Mouse (Mus musculus): Measurements from ENCODE around the gene Gm10354. TPM values are rescaled to one million over a fixed set of nuclear protein-coding genes. Genes with fewer than 3 reads are reported as not detected.
"Not testable (repeated sequence)": the region's sequence is repeated elsewhere in the genome, so short reads cannot be mapped to it uniquely, and the experiment has no call there.

Gm10354 gene
- polyA plus RNA-seq, 1 experiment from 2014 or later = not detected

DNA sequence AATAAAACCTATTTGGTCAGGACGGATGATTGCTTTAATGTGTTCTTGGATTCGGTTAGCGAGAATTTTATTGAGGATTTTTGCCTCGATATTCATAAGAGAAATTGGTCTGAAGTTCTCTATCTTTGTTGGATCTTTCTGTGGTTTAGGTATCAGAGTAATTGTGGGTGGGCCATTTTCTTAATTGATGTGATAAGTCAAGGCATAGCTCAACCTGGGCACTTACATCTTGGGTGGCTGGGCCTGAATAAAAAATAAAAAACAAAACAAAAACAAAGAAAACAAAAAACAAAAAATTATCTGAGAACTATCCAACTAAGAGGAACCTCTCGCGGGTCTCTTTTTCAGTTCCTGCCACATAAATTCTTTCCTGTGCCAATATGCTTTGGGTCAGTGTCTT lies 15.4 kb upstream of the Gm10354 start:
- H3K27me3 ChIP-seq (replicated peaks); H3K27ac ChIP-seq (replicated peaks); H3K4me1 ChIP-seq; H3K4me2 ChIP-seq; H3K4me3 ChIP-seq (replicated peaks); H3K9ac ChIP-seq (replicated peaks); H3K36me3 ChIP-seq: not testable (repeated sequence)
- WGBS = 92% methylated on average over 6 of the region's 6 CpGs
- peaks cover 28% of the 10 kb centered on the region for H3K9me3 ChIP-seq (replicated peaks)
- ATAC-seq (ENCODE audit: low FRiP score) = peak; percentile 59; the same call in 1 of the 2 replicates

- 79% methylated on average over 8 of the region's 8 CpGs for WGBS
- peak; percentile 45; the same call in 1 of the 2 replicates for ATAC-seq (ENCODE audit: low FRiP score)
These were observed 11.8 kb upstream of the Gm10354 start for GRCm38 (mm10) chr5:14990375-14991158.

DNA sequence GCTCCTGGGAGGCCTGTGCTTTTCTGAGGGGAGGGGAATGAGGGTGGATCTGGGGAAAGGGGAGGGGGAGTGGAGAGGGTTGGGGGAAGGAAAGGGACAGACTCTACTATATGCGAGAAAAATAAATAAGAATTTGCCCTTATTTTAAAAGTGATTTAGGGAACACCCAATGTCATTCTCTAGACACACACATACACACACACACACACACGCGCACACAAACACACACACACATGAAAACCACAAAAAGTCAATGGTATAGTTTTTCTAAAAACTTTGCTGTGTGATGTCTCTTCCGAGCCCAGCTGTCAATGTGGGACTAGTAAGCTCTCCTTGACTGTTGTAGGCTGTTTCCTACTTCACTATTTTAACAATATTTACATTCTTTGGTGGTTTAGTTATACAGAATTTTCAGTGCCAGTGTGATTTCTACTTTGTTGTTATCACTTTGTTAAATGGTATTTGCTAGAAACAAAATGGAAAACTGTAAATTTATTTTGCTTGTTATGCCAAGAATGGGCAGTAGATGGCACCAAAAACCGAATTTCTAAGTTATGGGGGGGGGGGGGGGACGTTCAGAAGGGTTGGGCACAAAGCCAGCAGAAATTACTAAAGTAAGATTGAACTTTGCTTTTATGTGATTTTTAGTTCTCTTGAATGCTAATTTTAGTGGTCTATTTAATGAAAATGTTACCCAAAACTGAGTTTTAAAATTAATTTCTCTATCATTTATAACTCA lies 8.1 kb upstream of the Gm10354 start:
- not testable (repeated sequence) for H3K4me1 ChIP-seq; ATAC-seq (ENCODE audit: low FRiP score); H3K27ac ChIP-seq (replicated peaks); H3K4me3 ChIP-seq (replicated peaks); H3K4me2 ChIP-seq; H3K36me3 ChIP-seq; H3K9ac ChIP-seq (replicated peaks); H3K27me3 ChIP-seq (replicated peaks)
- peaks cover 21% of the 10 kb centered on the region for H3K9me3 ChIP-seq (replicated peaks)
- 46% methylated on average over 6 of the region's 6 CpGs for WGBS

More at GRCm38 (mm10) chr5:14990375-14991158, 11.8 kb upstream of the Gm10354 start:
- H3K36me3 ChIP-seq; H3K4me1 ChIP-seq; H3K27me3 ChIP-seq (replicated peaks); H3K4me3 ChIP-seq (replicated peaks); H3K4me2 ChIP-seq; H3K9ac ChIP-seq (replicated peaks); H3K27ac ChIP-seq (replicated peaks): not testable (repeated sequence)
- H3K9me3 ChIP-seq (replicated peaks) = peaks cover 22% of the 10 kb centered on the region

GRCm38 (mm10) chr5:14977368-14977767 lies 1.4 kb downstream of the Gm10354 start:
- peaks cover 28% of the 10 kb centered on the region for H3K9me3 ChIP-seq (replicated peaks)
- not testable (repeated sequence) for H3K27me3 ChIP-seq (replicated peaks); H3K36me3 ChIP-seq; H3K4me2 ChIP-seq; ATAC-seq (ENCODE audit: low FRiP score); H3K4me3 ChIP-seq (replicated peaks); H3K9ac ChIP-seq (replicated peaks); H3K4me1 ChIP-seq; H3K27ac ChIP-seq (replicated peaks)
- 74% methylated on average over 4 of the region's 4 CpGs for WGBS

DNA sequence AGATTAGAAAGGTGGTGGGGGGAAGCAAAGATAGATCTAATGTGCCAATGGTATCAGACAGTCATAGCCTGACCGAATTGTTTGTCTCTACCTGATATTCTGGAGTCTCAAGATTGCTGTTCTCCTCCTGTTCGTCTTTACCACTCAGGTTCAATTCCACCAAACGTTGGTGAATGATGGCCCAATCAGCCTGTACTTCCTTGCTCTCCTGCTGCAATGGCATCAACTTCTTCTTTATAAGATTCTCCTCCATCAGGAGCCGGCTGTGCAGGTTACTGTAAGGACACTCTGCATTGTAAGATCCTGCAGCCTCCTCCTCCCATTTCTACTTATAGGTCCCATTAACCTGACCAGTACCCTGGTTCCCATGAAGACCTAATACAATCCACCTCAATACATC lies 3.4 kb downstream of the Gm10354 start:
- not testable (repeated sequence) for H3K9ac ChIP-seq (replicated peaks); H3K4me3 ChIP-seq (replicated peaks); H3K4me2 ChIP-seq; H3K27me3 ChIP-seq (replicated peaks); H3K4me1 ChIP-seq; ATAC-seq (ENCODE audit: low FRiP score); H3K36me3 ChIP-seq; H3K27ac ChIP-seq (replicated peaks)
- peaks cover 32% of the 10 kb centered on the region for H3K9me3 ChIP-seq (replicated peaks)
- 77% methylated on average over 4 of the region's 4 CpGs for WGBS

DNA sequence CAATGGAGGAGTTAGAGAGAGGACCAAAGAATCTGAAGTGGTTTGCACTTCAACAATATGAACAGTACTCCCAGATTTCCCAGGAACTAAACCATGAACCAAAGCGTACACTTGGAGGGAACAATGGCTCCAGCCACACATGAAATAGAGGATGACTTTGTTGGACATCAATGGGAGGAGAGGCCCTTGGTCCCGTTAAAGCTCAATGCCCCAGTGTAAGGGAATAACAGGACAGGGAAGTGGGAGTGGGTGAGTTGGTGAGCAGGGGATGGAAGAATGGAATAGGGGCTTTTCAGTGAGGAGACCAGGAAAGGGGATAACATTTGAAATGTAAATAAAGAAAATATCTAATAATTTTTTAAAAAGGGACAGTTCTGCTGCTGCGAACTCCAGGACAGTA lies 5.9 kb downstream of the Gm10354 start:
- ATAC-seq (ENCODE audit: low FRiP score); H3K27me3 ChIP-seq (replicated peaks); H3K4me2 ChIP-seq; H3K9ac ChIP-seq (replicated peaks); H3K4me3 ChIP-seq (replicated peaks); H3K27ac ChIP-seq (replicated peaks); H3K4me1 ChIP-seq; H3K36me3 ChIP-seq: not testable (repeated sequence)
- WGBS = 81% methylated on average over 3 of the region's 3 CpGs
- H3K9me3 ChIP-seq (replicated peaks) = peaks cover 19% of the 10 kb centered on the region

DNA sequence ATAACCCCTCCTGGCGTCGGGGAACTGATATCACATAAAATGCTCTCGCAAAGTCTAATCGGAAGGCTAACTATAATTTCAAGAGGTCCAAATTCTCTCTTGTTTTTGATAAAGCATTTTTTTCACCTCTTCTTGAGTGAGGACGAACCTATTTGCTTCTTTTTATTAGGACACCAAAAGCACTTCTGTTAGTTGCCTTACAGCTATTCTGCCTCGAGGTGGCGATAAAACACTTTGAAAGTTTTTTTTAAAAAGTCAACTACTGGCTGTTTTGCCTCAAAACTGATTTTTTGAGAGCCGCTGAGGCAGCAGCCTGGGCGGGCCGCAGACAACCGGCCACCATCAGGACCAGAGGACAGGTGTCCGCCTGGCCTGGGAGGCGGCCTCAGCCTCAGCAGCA lies 14.9 kb downstream of the Gm10354 start:
- H3K27ac ChIP-seq (replicated peaks); H3K9ac ChIP-seq (replicated peaks); H3K4me2 ChIP-seq; H3K4me3 ChIP-seq (replicated peaks); H3K36me3 ChIP-seq; ATAC-seq (ENCODE audit: low FRiP score); H3K27me3 ChIP-seq (replicated peaks); H3K4me1 ChIP-seq: not testable (repeated sequence)
- H3K9me3 ChIP-seq (replicated peaks) = peaks cover 21% of the 10 kb centered on the region
- 81% methylated on average over 13 of the region's 13 CpGs for WGBS

DNA sequence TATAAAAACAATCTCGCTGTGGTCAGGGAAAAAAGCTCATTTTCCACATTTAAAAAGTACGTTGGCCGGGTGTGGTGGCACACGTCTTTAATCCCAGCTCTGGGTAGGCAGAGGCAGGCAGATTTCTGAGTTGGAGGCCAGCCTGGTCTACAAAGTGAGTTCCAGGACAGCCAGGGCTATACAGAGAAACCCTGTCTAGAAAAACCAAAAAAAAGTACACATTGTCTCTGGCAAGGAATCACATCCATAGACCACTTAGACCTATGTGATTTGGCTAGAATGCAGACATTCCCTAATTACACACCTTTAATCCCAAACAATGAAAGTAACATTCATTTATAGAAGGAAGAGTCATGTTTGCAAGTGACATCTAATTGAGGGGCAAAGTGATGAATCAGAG lies 17.2 kb downstream of the Gm10354 start:
- not testable (repeated sequence) for H3K27me3 ChIP-seq (replicated peaks); ATAC-seq (ENCODE audit: low FRiP score); H3K27ac ChIP-seq (replicated peaks); H3K36me3 ChIP-seq; H3K4me3 ChIP-seq (replicated peaks); H3K4me1 ChIP-seq; H3K9ac ChIP-seq (replicated peaks); H3K4me2 ChIP-seq
- 81% methylated on average over 4 of the region's 4 CpGs for WGBS
- peaks cover 25% of the 10 kb centered on the region for H3K9me3 ChIP-seq (replicated peaks)

DNA sequence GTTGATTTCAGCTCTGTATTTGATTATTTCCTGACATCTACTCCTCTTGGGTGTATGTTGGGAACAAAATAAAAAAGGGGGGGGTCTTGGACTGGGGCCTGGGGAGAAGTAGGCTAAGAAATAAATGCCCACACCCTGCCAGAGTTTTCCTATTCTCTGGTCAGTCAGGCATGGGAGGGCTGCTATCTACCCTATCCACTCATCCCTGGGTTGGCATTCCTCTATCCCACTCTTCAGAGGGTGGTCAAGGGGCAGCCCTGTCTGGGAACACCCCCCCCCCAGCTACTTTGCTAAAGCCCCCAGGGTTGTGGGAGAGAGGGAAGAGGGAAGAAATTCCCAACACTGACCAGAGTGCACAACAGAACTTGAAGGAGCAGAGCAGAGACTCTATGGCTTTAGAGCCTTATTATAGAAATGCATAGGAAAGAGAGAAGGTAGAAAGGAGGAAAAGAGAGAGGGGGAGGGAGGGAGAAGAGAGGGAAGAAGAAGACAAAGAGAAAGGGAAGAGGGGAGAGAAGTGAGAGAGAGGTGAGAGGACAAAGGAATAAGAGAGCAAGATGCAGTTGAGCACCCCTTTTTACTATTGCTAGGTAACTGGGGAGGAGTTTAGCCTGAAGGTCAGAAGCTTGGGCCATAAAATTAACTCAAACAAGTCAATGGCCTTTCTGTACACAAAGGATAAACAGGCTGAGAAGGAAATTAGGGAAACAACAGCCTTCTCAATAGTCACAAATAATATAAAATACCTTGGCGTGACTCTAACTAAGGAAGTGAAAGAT lies 22.6 kb downstream of the Gm10354 start:
- H3K4me1 ChIP-seq; H3K4me2 ChIP-seq; H3K4me3 ChIP-seq (replicated peaks); H3K27ac ChIP-seq (replicated peaks); ATAC-seq (ENCODE audit: low FRiP score); H3K36me3 ChIP-seq; H3K9ac ChIP-seq (replicated peaks); H3K27me3 ChIP-seq (replicated peaks): not testable (repeated sequence)
- 97% methylated on average over 1 of the region's 1 CpGs for WGBS
- peaks cover 30% of the 10 kb centered on the region for H3K9me3 ChIP-seq (replicated peaks)

DNA sequence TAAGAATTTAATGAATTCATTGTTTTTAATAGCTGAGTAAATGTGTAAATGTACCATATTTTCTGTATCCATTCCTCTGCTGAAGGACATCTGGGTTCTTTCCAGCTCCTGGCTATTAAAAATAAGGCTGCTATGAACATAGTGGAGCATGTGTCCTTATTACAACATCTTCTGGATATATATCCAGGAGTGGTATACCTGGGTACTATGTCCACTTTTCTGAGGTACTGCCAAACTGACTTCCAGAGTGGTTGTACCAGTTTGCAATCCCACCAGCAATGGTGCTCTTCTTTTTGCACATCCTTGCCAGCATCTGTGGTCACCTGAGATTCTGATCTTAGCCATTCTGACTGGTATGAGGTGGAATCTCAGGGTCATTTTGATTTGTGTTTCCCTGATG lies 25.1 kb downstream of the Gm10354 start:
- not testable (repeated sequence) for H3K4me1 ChIP-seq; H3K27me3 ChIP-seq (replicated peaks); H3K36me3 ChIP-seq; ATAC-seq (ENCODE audit: low FRiP score); H3K9ac ChIP-seq (replicated peaks); H3K27ac ChIP-seq (replicated peaks); H3K4me3 ChIP-seq (replicated peaks); H3K4me2 ChIP-seq
- H3K9me3 ChIP-seq (replicated peaks) = peaks cover 26% of the 10 kb centered on the region

GRCm38 (mm10) chr5:14952749-14953148 lies 26.0 kb downstream of the Gm10354 start:
- not testable (repeated sequence) for H3K4me3 ChIP-seq (replicated peaks); H3K4me1 ChIP-seq; ATAC-seq (ENCODE audit: low FRiP score); H3K36me3 ChIP-seq; H3K27me3 ChIP-seq (replicated peaks); H3K9ac ChIP-seq (replicated peaks); H3K4me2 ChIP-seq; H3K27ac ChIP-seq (replicated peaks)
- 72% methylated on average over 3 of the region's 3 CpGs for WGBS
- H3K9me3 ChIP-seq (replicated peaks) = peaks cover 27% of the 10 kb centered on the region
